Mouse (Mus musculus) embryonic stem cell, embryonic (primary cell): ENCODE data around the gene Klrg1.

Source experiments
- CTCF ChIA-PET, 4 experiments: fragments of 300-600 bp in 2 of 4; fragments of 350-600 bp in 2 of 4; sonication (Branson Sonifier 250); formaldehyde crosslinking; loops; one replicate each; lab custom pipeline; 2022; ENCODE audit warnings: inconsistent platforms in 2 of 4; lab: Charles Lee
- POLR2A ChIA-PET, 4 experiments: fragments of 300-600 bp in 2 of 4; fragments of 350-600 bp in 2 of 4; sonication (Branson Sonifier 250); formaldehyde crosslinking; loops; one replicate each; lab custom pipeline; 2022; ENCODE audit warnings: antibody characterized with exemption in 4 of 4, inconsistent platforms in 1 of 4; lab: Charles Lee

Klrg1 gene

DNA sequence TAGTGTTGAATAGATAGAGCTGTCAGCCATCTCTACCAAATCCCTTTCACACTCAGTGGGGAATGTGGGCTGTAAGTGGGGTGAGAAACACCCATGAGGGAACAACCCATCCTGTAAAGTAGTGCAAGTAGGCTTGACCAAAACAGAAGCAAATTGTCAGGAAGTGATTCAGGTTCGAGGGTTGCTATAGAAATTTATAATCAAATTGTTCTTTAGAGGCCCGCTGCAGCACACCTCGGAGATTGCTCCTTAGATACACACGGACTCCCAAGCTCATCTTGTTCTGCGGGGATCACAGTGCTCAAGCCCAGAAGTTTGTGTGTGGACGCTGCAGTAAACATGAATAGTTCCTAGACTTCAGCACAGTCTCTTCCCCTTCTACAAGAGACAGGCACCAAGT lies at the start of gene Klrg1:
Gene Klrg1 (minus strand): TSS at position 101 of the 400 bp plus-strand sequence.
- CTCF ChIA-PET = interaction anchor here in 1 of 4 experiments (0.6 kb wide), 1 partner anchor 320 kb away, joined by 3 read pairs; no protein-coding TSS in a partner anchor
- POLR2A ChIA-PET = no interaction called here

GRCm38 (mm10) chr6:122325361-122325975 lies 42.8 kb upstream of the Klrg1 start:
- POLR2A ChIA-PET = interaction anchor here in 3 of 4 experiments (0.6 to 28.8 kb wide), 17 partner anchors 2 to 143 kb away, joined by 3 to 395 read pairs (median 5); partner anchors contain the start of genes M6pr (in 2 of the 3) and Phc1 (in 2 of the 3)
- CTCF ChIA-PET = interaction anchor here in 3 of 4 experiments (0.6 to 0.9 kb wide), 4 partner anchors 11 to 41 kb away, joined by 3 to 5 read pairs (median 4); partner anchors contain the start of gene M6pr (in 1 of the 3)

GRCm38 (mm10) chr6:122318726-122319125 lies 36.0 kb upstream of the Klrg1 start:
- POLR2A ChIA-PET = interaction anchor here (0.7 to 28.8 kb wide), 14 partner anchors 1 to 1328 kb away, joined by 3 to 395 read pairs (median 10); partner anchors contain the start of genes M6pr (in 3 of the 4) and Phc1 (in 2 of the 4)
- CTCF ChIA-PET = interaction anchor here in 1 of 4 experiments (1.5 kb wide), 1 partner anchor 10 kb away, joined by 5 read pairs; the partner anchor contains the start of gene M6pr

DNA sequence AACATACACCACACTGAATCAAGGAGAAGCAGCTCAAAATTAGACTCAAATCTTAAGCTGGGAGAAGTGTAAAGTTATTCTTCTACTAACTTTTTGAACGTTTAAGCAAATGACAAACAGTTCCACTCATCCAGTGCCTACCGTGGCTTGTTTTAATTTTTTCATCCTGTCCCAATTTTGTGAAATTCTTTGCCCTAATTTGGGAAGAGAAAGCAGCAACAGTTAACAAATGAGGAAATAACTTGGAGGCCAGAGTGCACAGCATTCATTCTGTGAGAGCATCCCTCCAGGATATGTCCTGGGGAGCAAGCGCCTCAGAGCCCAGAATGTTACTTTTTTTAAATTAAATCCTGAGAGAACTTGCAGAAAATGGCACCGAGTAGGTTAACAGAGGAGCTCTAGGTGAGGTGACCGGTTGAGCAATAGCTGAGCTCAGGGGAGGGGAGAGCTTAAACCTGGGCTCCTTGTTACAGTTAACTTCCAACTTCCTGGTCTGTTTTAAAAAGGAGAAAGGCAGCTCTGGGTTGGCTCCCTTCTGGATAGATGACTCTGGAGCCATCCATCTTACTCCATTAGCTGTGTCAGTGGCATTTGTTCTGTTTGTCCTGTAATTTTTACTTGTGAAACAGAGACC lies 27.6 kb upstream of the Klrg1 start:
- ChIA-PET POLR2A (interaction anchor here in 3 of 4 experiments (0.6 to 28.8 kb wide), 11 partner anchors 8 to 246 kb away, joined by 3 to 395 read pairs (median 4); partner anchors contain the start of gene Phc1 (in 2 of the 3)), CTCF (interaction anchor here in 1 of 4 experiments (0.5 kb wide), 1 partner anchor 11 kb away, joined by 3 read pairs; no protein-coding TSS in a partner anchor)

DNA sequence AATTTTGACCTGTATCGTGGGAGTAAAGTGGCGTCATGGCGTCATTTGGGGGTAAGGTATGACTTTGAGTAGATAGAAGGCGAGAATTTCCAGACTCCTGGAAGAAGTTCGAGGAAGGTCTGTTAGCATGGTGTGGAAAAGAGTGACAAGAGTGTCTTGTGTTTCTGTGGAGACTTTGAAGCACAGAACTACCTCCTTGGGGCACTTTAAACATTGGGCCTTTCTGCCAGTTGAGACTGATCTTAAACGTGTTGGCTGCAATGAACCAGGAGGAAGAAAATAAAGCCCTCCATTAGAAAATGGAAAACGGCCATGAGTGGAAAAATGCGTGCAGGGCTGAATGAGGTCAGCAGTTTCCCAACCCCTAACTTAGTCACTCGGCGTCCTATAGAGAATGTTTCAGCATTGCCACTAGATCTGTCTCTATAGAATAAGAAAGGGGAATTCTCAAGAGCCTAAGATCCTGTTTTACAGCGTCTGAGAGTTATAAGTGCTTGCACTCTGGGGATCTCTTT lies 26.8 kb upstream of the Klrg1 start:
- ChIA-PET CTCF (no interaction called here), POLR2A (interaction anchor here in 2 of 4 experiments (0.8 to 28.8 kb wide), 7 partner anchors 9 to 247 kb away, joined by 3 to 395 read pairs (median 6); partner anchors contain the start of gene Phc1 (in 1 of the 2))

GRCm38 (mm10) chr6:122308505-122309393 lies 26.1 kb upstream of the Klrg1 start, which contains the start of gene M6pr:
Gene M6pr (plus strand): TSS chr6:122308720.
- ChIA-PET CTCF (interaction anchor here (0.6 to 1.6 kb wide), 30 partner anchors 9 to 800 kb away, joined by 3 to 11 read pairs (median 4); partner anchors contain the start of gene Phc1 (in 1 of the 4)), POLR2A (interaction anchor here (0.6 to 3.2 kb wide), 57 partner anchors 9 to 1486 kb away, joined by 3 to 74 read pairs (median 4); partner anchors contain the start of genes Phc1 (in 4 of the 4), Atp6v1e1 (in 1 of the 4) and Dppa3 (in 1 of the 4))

DNA sequence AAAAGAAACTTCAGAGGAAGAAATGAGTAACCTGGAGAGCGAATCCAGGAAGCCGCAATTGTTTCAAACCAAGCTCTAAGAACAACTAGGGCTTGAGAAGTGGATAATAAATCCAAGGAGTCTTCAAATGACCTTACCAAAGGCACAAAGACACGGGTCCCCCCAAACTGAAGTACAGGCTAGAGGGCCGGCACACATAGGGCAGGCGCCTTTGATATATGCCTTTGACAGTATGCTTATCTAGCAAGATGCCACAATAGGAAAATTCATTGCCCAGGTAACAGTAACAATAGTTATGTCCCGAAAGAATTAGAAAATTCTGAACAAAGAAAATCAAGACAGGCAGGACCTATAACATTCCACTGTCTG lies 25.4 kb upstream of the Klrg1 start:
- ChIA-PET CTCF (interaction anchor here (0.6 to 1.6 kb wide), 27 partner anchors 10 to 800 kb away, joined by 3 to 11 read pairs (median 4); partner anchors contain the start of gene Phc1 (in 1 of the 4)), POLR2A (interaction anchor here (0.5 to 3.2 kb wide), 55 partner anchors 8 to 1486 kb away, joined by 3 to 74 read pairs (median 4); partner anchors contain the start of genes Phc1 (in 4 of the 4), Atp6v1e1 (in 1 of the 4) and Dppa3 (in 1 of the 4))

DNA sequence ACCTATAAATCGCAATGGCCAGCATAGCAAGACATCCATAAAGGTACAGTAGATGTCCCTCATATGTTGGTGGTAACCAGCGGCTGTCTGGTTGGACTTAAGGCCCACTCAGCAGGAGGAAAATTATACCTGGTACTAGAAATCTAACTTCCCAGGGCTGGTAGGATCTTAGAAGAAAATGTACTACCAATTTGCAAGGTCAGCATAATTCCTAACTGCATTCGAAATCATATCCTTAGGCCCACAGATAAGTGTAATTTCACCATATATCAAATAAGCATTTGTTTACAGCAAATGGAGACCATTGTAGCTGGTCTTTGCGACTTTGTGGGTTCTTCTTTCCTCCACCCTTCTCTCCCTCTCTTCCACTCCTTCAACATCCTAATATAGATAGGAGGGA lies 24.0 kb upstream of the Klrg1 start:
- CTCF ChIA-PET = interaction anchor here in 3 of 4 experiments (0.6 to 1.2 kb wide), 4 partner anchors 48 to 77 kb away, joined by 3 to 4 read pairs (median 3); no protein-coding TSS in a partner anchor
- POLR2A ChIA-PET = interaction anchor here in 2 of 4 experiments (0.6 to 3.2 kb wide), 10 partner anchors 9 to 356 kb away, joined by 3 to 74 read pairs (median 4); partner anchors contain the start of gene Phc1 (in 1 of the 2)

DNA sequence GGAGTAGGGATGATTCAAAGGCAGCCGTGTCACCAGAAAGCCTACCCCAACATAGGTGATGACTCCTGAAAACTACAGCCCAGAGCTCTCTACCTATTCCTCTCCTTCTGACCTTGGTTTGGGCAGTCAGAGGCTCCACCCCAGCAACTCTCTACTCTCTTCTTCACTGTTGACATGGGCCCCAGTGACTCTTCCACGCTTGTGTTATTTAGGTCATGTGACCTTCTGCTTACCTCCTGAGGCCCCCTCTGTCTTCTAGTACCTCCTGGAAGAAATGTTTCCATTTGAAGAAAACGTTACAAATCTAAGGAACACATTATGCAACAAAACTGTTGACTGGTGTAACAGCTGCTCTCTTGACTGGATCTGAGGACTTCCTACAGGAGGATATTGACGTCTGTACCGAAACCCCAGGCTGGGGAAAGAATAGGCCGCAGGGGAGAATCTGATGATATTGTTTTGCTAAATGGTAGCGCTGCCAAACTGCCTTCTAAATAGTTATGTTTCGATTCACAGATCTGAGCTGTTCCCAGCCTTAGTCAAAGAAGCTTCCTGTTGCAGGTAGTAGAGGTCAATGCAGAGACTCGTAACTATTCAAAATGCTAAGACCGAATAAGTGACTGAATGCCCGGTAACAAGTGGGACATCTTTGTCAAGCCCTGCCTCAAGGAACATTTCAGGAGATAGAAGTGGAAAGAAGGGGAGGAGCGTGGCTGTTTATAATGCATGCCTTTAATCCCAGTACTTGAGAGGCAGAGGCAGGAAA lies 22.3 kb upstream of the Klrg1 start:
- ChIA-PET CTCF (interaction anchor here (0.6 to 1.7 kb wide), 11 partner anchors 12 to 493 kb away, joined by 3 to 6 read pairs (median 3); no protein-coding TSS in a partner anchor), POLR2A (interaction anchor here in 2 of 4 experiments (0.6 to 1.8 kb wide), 11 partner anchors 10 to 1522 kb away, joined by 3 to 7 read pairs (median 3); partner anchors contain the start of gene Phc1 (in 1 of the 2))

DNA sequence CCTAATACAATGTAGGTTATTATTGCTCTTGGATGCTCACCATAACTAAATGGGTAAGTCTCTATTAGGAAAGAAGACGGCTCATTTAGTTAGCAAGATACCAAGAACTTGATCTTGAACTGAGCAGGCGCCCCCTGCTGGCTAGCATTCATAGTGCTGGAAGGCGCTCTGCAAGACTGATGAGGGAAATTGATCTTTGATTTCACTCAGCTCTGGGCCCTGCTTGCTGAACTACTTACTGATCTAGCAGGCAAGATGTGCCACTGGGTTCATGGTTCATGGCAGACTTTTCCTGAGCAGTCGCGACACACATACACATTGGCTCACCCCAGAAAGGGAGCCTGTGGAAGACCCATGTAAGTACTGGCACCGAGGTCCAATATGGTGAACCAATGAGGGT lies 21.7 kb upstream of the Klrg1 start:
- ChIA-PET POLR2A (interaction anchor here in 2 of 4 experiments (0.7 to 1.8 kb wide), 7 partner anchors 10 to 87 kb away, joined by 3 to 7 read pairs (median 3); partner anchors contain the start of gene Phc1 (in 1 of the 2)), CTCF (interaction anchor here (0.6 to 1.7 kb wide), 8 partner anchors 11 to 192 kb away, joined by 3 to 6 read pairs (median 3); no protein-coding TSS in a partner anchor)

- POLR2A ChIA-PET = interaction anchor here in 1 of 4 experiments (1.3 kb wide), 1 partner anchor 87 kb away, joined by 3 read pairs; no protein-coding TSS in a partner anchor
- CTCF ChIA-PET = interaction anchor here in 1 of 4 experiments (1.2 kb wide), 1 partner anchor 63 kb away, joined by 3 read pairs; no protein-coding TSS in a partner anchor
Observed at GRCm38 (mm10) chr6:122303526-122303925, 20.8 kb upstream of the Klrg1 start.

DNA sequence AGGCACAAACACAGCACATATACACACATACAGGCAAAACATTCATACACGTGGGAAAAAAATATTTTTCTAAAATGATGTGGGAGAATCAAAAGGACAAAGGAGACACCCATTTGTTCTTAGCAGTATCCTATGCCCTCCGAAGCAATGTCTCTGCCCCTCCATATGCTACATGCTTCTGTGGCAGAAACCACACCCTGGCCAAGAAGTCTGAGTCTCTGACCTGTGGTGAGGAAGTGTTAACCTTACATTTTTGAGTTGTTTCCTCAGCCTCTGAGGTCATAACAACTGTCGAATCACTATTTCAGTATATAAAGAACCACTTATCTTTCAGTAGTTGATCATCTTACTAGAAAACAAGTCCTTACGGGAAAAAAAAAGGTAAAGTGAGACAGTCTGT lies 20.0 kb upstream of the Klrg1 start:
- ChIA-PET CTCF (interaction anchor here in 1 of 4 experiments (0.7 kb wide), 1 partner anchor 831 kb away, joined by 3 read pairs; no protein-coding TSS in a partner anchor), POLR2A (no interaction called here)

DNA sequence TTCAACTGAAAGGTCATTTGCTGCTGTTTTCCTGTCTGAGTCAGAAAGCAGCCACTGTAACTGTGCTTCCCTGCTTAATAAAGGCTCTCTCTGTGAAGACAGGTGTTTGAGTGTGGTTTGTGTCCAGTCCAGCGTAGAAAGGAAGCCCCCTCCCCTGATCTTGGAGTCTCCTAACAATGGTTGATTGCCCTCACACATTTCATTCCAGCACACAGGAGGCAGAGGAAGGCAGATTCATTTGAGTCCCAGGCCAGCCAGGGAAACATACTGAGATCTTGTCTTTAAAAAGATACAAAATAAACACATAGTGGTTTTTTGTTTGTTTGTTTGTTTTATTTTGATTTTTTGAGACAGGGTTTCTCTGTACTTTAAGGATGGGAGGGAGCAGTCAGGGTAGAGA lies 19.4 kb upstream of the Klrg1 start:
- POLR2A ChIA-PET = no interaction called here

DNA sequence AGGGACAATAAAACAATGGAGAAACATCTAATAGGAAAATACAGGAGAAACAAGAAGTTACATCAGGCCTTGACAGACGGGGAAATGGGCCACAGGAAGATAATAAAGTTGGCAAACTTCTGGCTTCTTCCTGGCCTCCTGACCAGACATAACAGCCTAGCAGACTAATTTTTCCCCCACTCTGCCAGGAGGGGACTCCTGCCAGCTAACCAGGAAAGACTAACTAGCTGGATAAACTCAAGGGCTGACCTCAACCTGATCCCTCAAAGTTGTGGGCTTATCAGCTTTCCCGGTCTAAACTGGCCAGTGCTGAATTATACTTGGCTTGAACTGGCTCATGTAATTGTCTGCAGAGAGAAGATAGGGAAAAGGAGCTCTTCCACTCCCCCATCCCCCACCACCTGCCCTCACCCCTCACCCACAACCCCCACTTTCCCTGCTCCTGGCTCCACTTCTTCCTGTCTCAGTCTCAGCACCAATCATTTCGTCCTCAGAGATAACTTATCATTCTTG lies 17.0 kb upstream of the Klrg1 start:
- ChIA-PET CTCF (interaction anchor here in 1 of 4 experiments (0.7 to 1.1 kb wide), 2 partner anchors 9 to 11 kb away, joined by 3 read pairs; partner anchors contain the start of gene M6pr), POLR2A (interaction anchor here in 3 of 4 experiments (0.6 to 1.4 kb wide), 4 partner anchors 8 to 42 kb away, joined by 3 to 6 read pairs (median 4); partner anchors contain the start of gene M6pr (in 1 of the 3))

More for the DNA sequence above, 19.4 kb upstream of the Klrg1 start:
- CTCF ChIA-PET = interaction anchor here in 1 of 4 experiments (0.7 kb wide), 1 partner anchor 830 kb away, joined by 3 read pairs; no protein-coding TSS in a partner anchor

- CTCF ChIA-PET = interaction anchor here in 3 of 4 experiments (0.6 to 1.9 kb wide), 8 partner anchors 9 to 737 kb away, joined by 3 to 11 read pairs (median 6); partner anchors contain the start of gene M6pr (in 3 of the 3)
- POLR2A ChIA-PET = interaction anchor here in 3 of 4 experiments (0.6 to 2.5 kb wide), 10 partner anchors 8 to 1476 kb away, joined by 3 to 12 read pairs (median 4); partner anchors contain the start of genes M6pr (in 2 of the 3), Atp6v1e1 (in 1 of the 3) and Phc1 (in 1 of the 3)
Observed at GRCm38 (mm10) chr6:122298223-122298609, 15.5 kb upstream of the Klrg1 start.
